Mouse (Mus musculus) spleen, postnatal 36 days (tissue): ENCODE measurements around the gene Cbfa2t3.
"Not testable (repeated sequence)": the region's sequence is repeated elsewhere in the genome, so short reads cannot be mapped to it uniquely, and the experiment has no call there.

Experiments
- DNase-seq, 2 experiments: peaks; one replicate each; pipeline ENCODE4 v3.0.0; 2022; ENCODE audit warnings: low spot score in 2 of 2, mixed read lengths in 1 of 2

Cbfa2t3 gene

GRCm38 (mm10) chr8:122639521-122640248, 59.2 kb downstream of the Cbfa2t3 start:
- DNase-seq, result no peak

- no peak for DNase-seq
Observed at GRCm38 (mm10) chr8:122638601-122639000, 60.3 kb downstream of the Cbfa2t3 start.

GRCm38 (mm10) chr8:122637230-122637629, 61.7 kb downstream of the Cbfa2t3 start:
- no peak for DNase-seq

- DNase-seq, result no peak
Observed at GRCm38 (mm10) chr8:122636803-122637175, 62.1 kb downstream of the Cbfa2t3 start.

- DNase-seq, result peak in 1 of 2 experiments; percentile 42
Observed at GRCm38 (mm10) chr8:122635878-122636802, 62.8 kb downstream of the Cbfa2t3 start.

- no peak for DNase-seq
Observed at GRCm38 (mm10) chr8:122633205-122633604, 65.7 kb downstream of the Cbfa2t3 start.

- DNase-seq, result not testable (repeated sequence)
Observed at GRCm38 (mm10) chr8:122632134-122632533, 66.8 kb downstream of the Cbfa2t3 start.

- no peak for DNase-seq
Observed at GRCm38 (mm10) chr8:122630696-122631095, 68.2 kb downstream of the Cbfa2t3 start.

GRCm38 (mm10) chr8:122629388-122629787, 69.5 kb downstream of the Cbfa2t3 start:
- no peak for DNase-seq

GRCm38 (mm10) chr8:122626896-122627295, 72.0 kb downstream of the Cbfa2t3 start:
- no peak for DNase-seq

- no peak for DNase-seq
Observed at GRCm38 (mm10) chr8:122625811-122626210, 73.1 kb downstream of the Cbfa2t3 start.

GRCm38 (mm10) chr8:122624653-122625052, 74.3 kb downstream of the Cbfa2t3 start:
- DNase-seq, result no peak

GRCm38 (mm10) chr8:122623844-122624642, 74.9 kb downstream of the Cbfa2t3 start:
- no peak for DNase-seq

GRCm38 (mm10) chr8:122622727-122623126, 76.2 kb downstream of the Cbfa2t3 start, which contains the start of gene Pabpn1l:
Pabpn1l (minus strand) TSS chr8:122622739.
- DNase-seq, result no peak

GRCm38 (mm10) chr8:122620446-122620845, 78.5 kb downstream of the Cbfa2t3 start:
- no peak for DNase-seq

- DNase-seq, result peak; percentile 28 to 56
Observed at GRCm38 (mm10) chr8:122618660-122619378, 80.1 kb downstream of the Cbfa2t3 start.

GRCm38 (mm10) chr8:122617947-122618546, 80.9 kb downstream of the Cbfa2t3 start:
- DNase-seq, result peak; percentile 71 to 77

- no peak for DNase-seq
Observed at GRCm38 (mm10) chr8:122616181-122616905, 82.6 kb downstream of the Cbfa2t3 start.

- DNase-seq, result peak; percentile 94 to 95
Observed at GRCm38 (mm10) chr8:122611295-122612133, 87.4 kb downstream of the Cbfa2t3 start, which contains the start of the genes Galns and Trappc2l. Galns (minus strand) TSS chr8:122611463. Trappc2l (plus strand) TSS chr8:122611640.
